Mouse (Mus musculus): ENCODE measurements around the gene Wfdc1. TPM values are rescaled to one million over a fixed set of nuclear protein-coding genes. Genes with fewer than 3 reads are reported as not detected.

The Wfdc1 gene
- polyA plus RNA-seq, 1 experiment from 2014 or later, result 3.8 TPM

- H3K4me1 ChIP-seq, result peaks cover 46% of the 10 kb centered on the region
- DNase-seq (ENCODE audit: low spot score), result peak; percentile 65
- H3K27ac ChIP-seq (replicated peaks), result peak within 1 kb of the TSS; percentile 51
- H3K36me3 ChIP-seq (replicated peaks), result no peaks in the 10 kb centered on the region
- 4% methylated on average over 26 of the region's 26 CpGs for WGBS
- peak within 1 kb of the TSS; percentile 47 for H3K4me3 ChIP-seq
- peaks cover 61% of the 10 kb centered on the region for H3K27me3 ChIP-seq (replicated peaks; ENCODE audit: low read depth, poor library complexity, severe bottlenecking)
- no peaks in the 10 kb centered on the region for H3K9me3 ChIP-seq
These were observed 33.5 kb downstream of the Wfdc1 start, which contains the start of gene Atp2c2 for GRCm38 (mm10) chr8:119699549-119700134. Gene Atp2c2, plus strand, starts transcription at chr8:119700009.

GRCm38 (mm10) chr8:119702965-119703364 lies 36.8 kb downstream of the Wfdc1 start:
- DNase-seq (ENCODE audit: low spot score), result no peak
- Histone ChIP-seq H3K36me3 (replicated peaks) (no peaks in the 10 kb centered on the region), H3K4me1 (peaks cover 39% of the 10 kb centered on the region), H3K27me3 (replicated peaks; ENCODE audit: low read depth, poor library complexity, severe bottlenecking) (peaks cover 51% of the 10 kb centered on the region), H3K9me3 (no peaks in the 10 kb centered on the region), H3K27ac (replicated peaks) (no peak overlapping the region), H3K4me3 (no peak overlapping the region)
- WGBS, result 81% methylated on average over 7 of the region's 7 CpGs

GRCm38 (mm10) chr8:119707146-119707545 lies 41.0 kb downstream of the Wfdc1 start:
- Histone ChIP-seq H3K9me3 (no peaks in the 10 kb centered on the region), H3K4me3 (no peak overlapping the region), H3K36me3 (replicated peaks) (no peaks in the 10 kb centered on the region), H3K4me1 (peaks cover 25% of the 10 kb centered on the region), H3K27me3 (replicated peaks; ENCODE audit: low read depth, poor library complexity, severe bottlenecking) (peaks cover 9% of the 10 kb centered on the region), H3K27ac (replicated peaks) (no peak overlapping the region)
- WGBS, result 87% methylated on average over 9 of the region's 9 CpGs
- DNase-seq (ENCODE audit: low spot score), result no peak

GRCm38 (mm10) chr8:119708471-119708870 lies 42.3 kb downstream of the Wfdc1 start:
- DNase-seq (ENCODE audit: low spot score), result no peak
- Histone ChIP-seq H3K9me3 (no peaks in the 10 kb centered on the region), H3K4me3 (no peak overlapping the region), H3K27me3 (replicated peaks; ENCODE audit: low read depth, poor library complexity, severe bottlenecking) (no peaks in the 10 kb centered on the region), H3K27ac (replicated peaks) (no peak overlapping the region; the same call in 1 of the 2 replicates), H3K4me1 (peaks cover 32% of the 10 kb centered on the region), H3K36me3 (replicated peaks) (no peaks in the 10 kb centered on the region)
- 90% methylated on average over 8 of the region's 8 CpGs for WGBS

- peak; percentile 34 for DNase-seq (ENCODE audit: low spot score)
- no peaks in the 10 kb centered on the region for H3K36me3 ChIP-seq (replicated peaks)
These were observed 42.9 kb downstream of the Wfdc1 start for GRCm38 (mm10) chr8:119708878-119709702.

GRCm38 (mm10) chr8:119709703-119710093 lies 43.5 kb downstream of the Wfdc1 start:
- Histone ChIP-seq H3K27me3 (replicated peaks; ENCODE audit: low read depth, poor library complexity, severe bottlenecking) (no peaks in the 10 kb centered on the region), H3K36me3 (replicated peaks) (no peaks in the 10 kb centered on the region), H3K9me3 (no peaks in the 10 kb centered on the region), H3K4me1 (peaks cover 37% of the 10 kb centered on the region), H3K27ac (replicated peaks) (no peak overlapping the region), H3K4me3 (no peak overlapping the region)
- no peak for DNase-seq (ENCODE audit: low spot score)
- WGBS, result 86% methylated on average over 11 of the region's 11 CpGs

More at GRCm38 (mm10) chr8:119708878-119709702, 42.9 kb downstream of the Wfdc1 start:
- H3K4me3 ChIP-seq, result no peak overlapping the region
- 71% methylated on average over 14 of the region's 14 CpGs for WGBS
- no peaks in the 10 kb centered on the region for H3K27me3 ChIP-seq (replicated peaks; ENCODE audit: low read depth, poor library complexity, severe bottlenecking)
- peaks cover 37% of the 10 kb centered on the region for H3K4me1 ChIP-seq
- H3K9me3 ChIP-seq, result no peaks in the 10 kb centered on the region
- no peak overlapping the region; the same call in 1 of the 2 replicates for H3K27ac ChIP-seq (replicated peaks)

GRCm38 (mm10) chr8:119712226-119712625 lies 46.1 kb downstream of the Wfdc1 start:
- 76% methylated on average over 6 of the region's 6 CpGs for WGBS
- Histone ChIP-seq H3K4me1 (peaks cover 38% of the 10 kb centered on the region), H3K27ac (replicated peaks) (no peak overlapping the region), H3K9me3 (no peaks in the 10 kb centered on the region), H3K36me3 (replicated peaks) (no peaks in the 10 kb centered on the region), H3K27me3 (replicated peaks; ENCODE audit: low read depth, poor library complexity, severe bottlenecking) (no peaks in the 10 kb centered on the region), H3K4me3 (no peak overlapping the region)
- no peak for DNase-seq (ENCODE audit: low spot score)

- 74% methylated on average over 5 of the region's 5 CpGs for WGBS
- H3K4me3 ChIP-seq, result no peak overlapping the region
- no peak for DNase-seq (ENCODE audit: low spot score)
- H3K27me3 ChIP-seq (replicated peaks; ENCODE audit: low read depth, poor library complexity, severe bottlenecking), result no peaks in the 10 kb centered on the region
- H3K27ac ChIP-seq (replicated peaks), result no peak overlapping the region
- no peaks in the 10 kb centered on the region for H3K36me3 ChIP-seq (replicated peaks)
- peaks cover 44% of the 10 kb centered on the region for H3K4me1 ChIP-seq
- no peaks in the 10 kb centered on the region for H3K9me3 ChIP-seq
These were observed 47.3 kb downstream of the Wfdc1 start for GRCm38 (mm10) chr8:119713421-119713820.

- DNase-seq (ENCODE audit: low spot score), result no peak
- WGBS, result 82% methylated on average over 12 of the region's 12 CpGs
- Histone ChIP-seq H3K27me3 (replicated peaks; ENCODE audit: low read depth, poor library complexity, severe bottlenecking) (no peaks in the 10 kb centered on the region), H3K36me3 (replicated peaks) (no peaks in the 10 kb centered on the region), H3K9me3 (no peaks in the 10 kb centered on the region), H3K27ac (replicated peaks) (no peak overlapping the region), H3K4me3 (no peak overlapping the region), H3K4me1 (peaks cover 40% of the 10 kb centered on the region)
These were observed 49.1 kb downstream of the Wfdc1 start for GRCm38 (mm10) chr8:119715221-119715620.

- DNase-seq (ENCODE audit: low spot score), result no peak
- H3K9me3 ChIP-seq, result no peaks in the 10 kb centered on the region
- H3K27ac ChIP-seq (replicated peaks), result no peak overlapping the region
- no peaks in the 10 kb centered on the region for H3K36me3 ChIP-seq (replicated peaks)
- H3K4me1 ChIP-seq, result peaks cover 40% of the 10 kb centered on the region
- H3K4me3 ChIP-seq, result no peak overlapping the region
- H3K27me3 ChIP-seq (replicated peaks; ENCODE audit: low read depth, poor library complexity, severe bottlenecking), result no peaks in the 10 kb centered on the region
These were observed 50.6 kb downstream of the Wfdc1 start for GRCm38 (mm10) chr8:119716730-119717299.

- Histone ChIP-seq H3K4me3 (no peak overlapping the region), H3K4me1 (peaks cover 36% of the 10 kb centered on the region), H3K27me3 (replicated peaks; ENCODE audit: low read depth, poor library complexity, severe bottlenecking) (no peaks in the 10 kb centered on the region), H3K9me3 (no peaks in the 10 kb centered on the region), H3K27ac (replicated peaks) (no peak overlapping the region), H3K36me3 (replicated peaks) (no peaks in the 10 kb centered on the region)
- peak; percentile 43 for DNase-seq (ENCODE audit: low spot score)
- 61% methylated on average over 9 of the region's 9 CpGs for WGBS
These were observed 51.6 kb downstream of the Wfdc1 start for GRCm38 (mm10) chr8:119717765-119718164.

GRCm38 (mm10) chr8:119719011-119719501 lies 52.9 kb downstream of the Wfdc1 start:
- Histone ChIP-seq H3K36me3 (replicated peaks) (no peaks in the 10 kb centered on the region), H3K27me3 (replicated peaks; ENCODE audit: low read depth, poor library complexity, severe bottlenecking) (0 out of 2 replicates have a peak, but pooled peaks cover 3% of the 10 kb centered on the region), H3K4me3 (no peak overlapping the region), H3K9me3 (no peaks in the 10 kb centered on the region), H3K4me1 (peaks cover 28% of the 10 kb centered on the region), H3K27ac (replicated peaks) (no peak overlapping the region)
- 80% methylated on average over 12 of the region's 12 CpGs for WGBS
- no peak for DNase-seq (ENCODE audit: low spot score)
